Mouse (Mus musculus): ENCODE data around the gene Gm11007.
"Not testable (repeated sequence)": the region's sequence is repeated elsewhere in the genome, so short reads cannot be mapped to it uniquely, and the experiment has no call there.

Gm11007 gene

DNA sequence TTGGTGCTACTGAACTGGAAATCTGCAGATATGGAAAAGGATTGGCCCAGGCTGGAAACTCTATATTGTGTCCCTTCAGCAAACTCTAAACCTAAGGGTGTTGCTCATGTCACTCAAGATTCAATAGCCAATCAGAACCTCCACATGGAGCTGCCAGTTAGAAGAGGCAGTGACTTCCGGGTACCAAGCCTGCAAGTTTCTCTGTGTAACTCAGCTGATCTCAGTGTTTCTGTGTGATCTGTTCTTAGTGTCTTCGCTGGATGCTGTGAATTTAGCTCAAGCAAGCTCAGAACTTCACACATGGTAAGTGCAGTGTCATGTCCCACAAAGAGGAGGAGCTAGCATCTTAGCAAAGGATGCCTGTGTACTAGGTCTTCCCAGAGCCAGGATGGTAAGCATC, at the start of gene Gm11007:
Gene Gm11007 (plus strand): TSS at position 301 of the 400 bp plus-strand sequence.
- not testable (repeated sequence) for ATAC-seq (ENCODE audit: low TSS enrichment)
